In genomic region chr14:19746731-19747130, GRCm38 (mm10) we compare ENCODE assay signal across 27 mouse cellular contexts. TPM values are rescaled to one million over a fixed set of nuclear protein-coding genes. Genes with fewer than 3 reads are reported as not detected.
"Had no signal": no experiment of that assay in that cellular context is flagged by ENCODE, and none has a peak within 500 bp of the region (broad histone marks: within the 10 kb centered on the region; RNA-seq: fewer than 3 reads in every experiment).

No protein-coding gene starts in this region.

- H3K36me3 ChIP-seq: hindbrain, embryonic 13.5 days; hindbrain, embryonic 15.5 days; kidney, embryonic 15.5 days; limb, embryonic 10.5 days; limb, embryonic 12.5 days; liver, embryonic 13.5 days; liver, embryonic 15.5 days had no signal

- H3K4me3 ChIP-seq: gastrocnemius, adult 2 months; heart, adult 2 months; hindbrain, embryonic 13.5 days; hindbrain, embryonic 15.5 days; kidney, embryonic 15.5 days; limb, embryonic 10.5 days; limb, embryonic 12.5 days; liver, embryonic 13.5 days; liver, embryonic 15.5 days had no signal

- H3K27me3 ChIP-seq: kidney, embryonic 15.5 days; limb, embryonic 12.5 days had no signal

- DNase-seq: gastrocnemius, adult 2 months; gastrocnemius, postnatal 10 days; gastrocnemius, postnatal 25 days; heart, adult 11 months; heart, adult 2 months; heart, postnatal 10 days; kidney, adult 11 months; kidney, adult 2 months; kidney, adult 9 months; kidney, postnatal 14 days; kidney, postnatal 36 days; layer of hippocampus, adult 9-11 months; layer of hippocampus, postnatal 36 days; liver; liver, embryonic 13.5 days had no signal

- H3K9me3 ChIP-seq: hindbrain, embryonic 13.5 days; hindbrain, embryonic 15.5 days; kidney, embryonic 15.5 days; limb, embryonic 10.5 days; limb, embryonic 12.5 days; liver, embryonic 13.5 days; liver, embryonic 15.5 days had no signal

- ATAC-seq: hindbrain, postnatal 0 days; intestine, embryonic 16.5 days had no signal

- H3K4me2 ChIP-seq: heart, embryonic 11.5 days; hindbrain, embryonic 13.5 days; hindbrain, embryonic 15.5 days; kidney, embryonic 15.5 days; limb, embryonic 12.5 days; liver, embryonic 11.5 days; liver, embryonic 13.5 days; liver, embryonic 15.5 days had no signal

- H3K9ac ChIP-seq: hindbrain, embryonic 13.5 days; hindbrain, embryonic 15.5 days; kidney, embryonic 15.5 days; limb, embryonic 12.5 days; liver, embryonic 13.5 days; liver, embryonic 15.5 days had no signal

- H3K27ac ChIP-seq: gastrocnemius, adult 2 months; heart, adult 2 months; hindbrain, embryonic 13.5 days; hindbrain, embryonic 15.5 days; hindbrain, postnatal 0 days; kidney, embryonic 15.5 days; kidney, postnatal 0 days; limb, embryonic 10.5 days; limb, embryonic 12.5 days; liver, embryonic 13.5 days; liver, embryonic 15.5 days had no signal

RNA-seq across cellular contexts. Expression of gene Nid2, which starts 4.3 kb away (rescaled TPM):
- total RNA-seq: hematopoietic stem cell, adult 5-6 weeks had no signal
